Mouse (Mus musculus): ENCODE results near the gene Ank2. TPM values are rescaled to one million over a fixed set of nuclear protein-coding genes. Genes with fewer than 3 reads are reported as not detected.

Gene Ank2
- polyA plus RNA-seq, 1 experiment from 2014 or later: 19.6 TPM

DNA sequence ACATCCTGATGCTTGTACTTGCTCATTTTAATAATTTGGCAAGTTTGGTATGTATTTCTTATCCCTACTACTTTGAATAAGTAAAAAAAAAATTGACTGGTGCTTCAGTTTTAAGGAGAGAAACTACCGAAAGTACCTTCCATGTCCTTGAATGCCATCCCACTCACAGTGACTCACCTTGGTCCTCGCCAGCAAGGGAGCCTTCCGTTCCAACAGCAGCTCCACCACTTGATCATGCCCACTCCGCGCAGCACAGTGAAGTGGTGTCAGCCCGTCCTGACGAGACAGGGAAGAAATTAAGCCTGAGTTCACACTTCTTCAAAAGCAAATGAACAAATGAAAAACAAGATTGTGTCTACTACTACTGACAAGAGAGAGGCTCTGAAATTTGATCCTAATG, 460.6 kb downstream of the Ank2 start:
- H3K27me3 ChIP-seq (ENCODE audit: insufficient read depth, low read length): no peaks in the 10 kb centered on the region
- 72% methylated on average over 7 of the region's 7 CpGs for WGBS
- H3K4me1 ChIP-seq (ENCODE audit: insufficient read depth): no peaks in the 10 kb centered on the region
- H3K4me2 ChIP-seq: no peak overlapping the region
- DNase-seq: no peak
- H3K27ac ChIP-seq (ENCODE audit: low read depth): no peak overlapping the region
- TF ChIP-seq CTCF (IDR thresholded peaks at IDR 0.05; ENCODE audit: low read depth): no peak
- no peak overlapping the region for H3K9ac ChIP-seq
- no peaks in the 10 kb centered on the region for H3K9me3 ChIP-seq (ENCODE audit: low read depth, low read length)
- no peak for ATAC-seq (ENCODE audit: insufficient read depth)
- no peak overlapping the region for H3K4me3 ChIP-seq (ENCODE audit: low read depth, low read length)
- H3K36me3 ChIP-seq (ENCODE audit: insufficient read depth): no peaks in the 10 kb centered on the region

DNA sequence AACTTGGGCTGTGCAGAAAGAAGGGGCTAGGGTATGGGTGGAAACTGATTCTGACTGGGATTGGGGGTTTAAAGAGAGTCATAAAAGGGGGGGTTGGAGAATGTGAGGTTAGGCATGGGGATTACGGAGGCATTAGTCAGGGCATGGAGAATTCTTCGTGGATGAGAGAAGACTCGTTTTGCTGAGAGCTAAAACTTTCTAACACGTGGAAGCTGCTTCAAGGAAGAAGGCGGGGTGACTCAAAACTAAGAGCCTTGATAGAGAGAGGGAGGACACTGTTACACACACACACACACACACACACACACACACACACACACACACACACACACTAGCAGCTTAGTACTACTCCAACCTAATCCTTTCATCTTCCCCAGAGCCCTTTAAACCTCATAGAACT, 463.0 kb downstream of the Ank2 start:
- Histone ChIP-seq H3K9me3 (ENCODE audit: low read depth, low read length) (no peaks in the 10 kb centered on the region), H3K4me2 (no peak overlapping the region), H3K4me1 (ENCODE audit: insufficient read depth) (no peaks in the 10 kb centered on the region), H3K9ac (no peak overlapping the region), H3K36me3 (ENCODE audit: insufficient read depth) (no peaks in the 10 kb centered on the region), H3K4me3 (ENCODE audit: low read depth, low read length) (no peak overlapping the region), H3K27me3 (ENCODE audit: insufficient read depth, low read length) (no peaks in the 10 kb centered on the region), H3K27ac (ENCODE audit: low read depth) (no peak overlapping the region)
- 70% methylated on average over 5 of the region's 5 CpGs for WGBS
- DNase-seq (no peak), ATAC-seq (ENCODE audit: insufficient read depth) (no peak)
- no peak for TF ChIP-seq CTCF (IDR thresholded peaks at IDR 0.05; ENCODE audit: low read depth)

DNA sequence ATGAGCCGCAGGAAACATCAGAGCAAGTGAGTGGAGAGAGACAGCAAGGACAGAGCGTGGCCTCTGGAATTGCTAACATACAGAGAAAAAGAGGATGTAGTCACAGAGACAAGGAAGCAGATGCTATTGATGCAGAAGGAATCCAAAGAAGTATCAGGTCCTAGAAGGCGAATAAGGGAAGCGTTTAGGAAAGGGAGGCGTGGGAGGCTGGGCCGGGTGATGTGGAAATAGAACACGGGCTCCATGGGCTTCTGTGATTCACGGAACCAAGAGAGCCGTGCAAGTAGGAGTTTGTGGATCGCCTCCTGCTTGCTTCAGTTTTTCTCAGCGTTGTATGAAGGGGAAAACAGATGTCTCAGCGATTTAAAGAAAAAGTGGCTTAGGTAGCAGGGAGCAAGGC, 463.6 kb downstream of the Ank2 start:
- Histone ChIP-seq H3K4me3 (ENCODE audit: low read depth, low read length) (no peak overlapping the region), H3K36me3 (ENCODE audit: insufficient read depth) (no peaks in the 10 kb centered on the region), H3K9me3 (ENCODE audit: low read depth, low read length) (no peaks in the 10 kb centered on the region), H3K27me3 (ENCODE audit: insufficient read depth, low read length) (no peaks in the 10 kb centered on the region), H3K9ac (no peak overlapping the region), H3K27ac (ENCODE audit: low read depth) (no peak overlapping the region), H3K4me1 (ENCODE audit: insufficient read depth) (no peaks in the 10 kb centered on the region), H3K4me2 (no peak overlapping the region)
- DNase-seq (no peak), ATAC-seq (ENCODE audit: insufficient read depth) (no peak)
- 88% methylated on average over 12 of the region's 12 CpGs for WGBS
- TF ChIP-seq CTCF (IDR thresholded peaks at IDR 0.05; ENCODE audit: low read depth): no peak

DNA sequence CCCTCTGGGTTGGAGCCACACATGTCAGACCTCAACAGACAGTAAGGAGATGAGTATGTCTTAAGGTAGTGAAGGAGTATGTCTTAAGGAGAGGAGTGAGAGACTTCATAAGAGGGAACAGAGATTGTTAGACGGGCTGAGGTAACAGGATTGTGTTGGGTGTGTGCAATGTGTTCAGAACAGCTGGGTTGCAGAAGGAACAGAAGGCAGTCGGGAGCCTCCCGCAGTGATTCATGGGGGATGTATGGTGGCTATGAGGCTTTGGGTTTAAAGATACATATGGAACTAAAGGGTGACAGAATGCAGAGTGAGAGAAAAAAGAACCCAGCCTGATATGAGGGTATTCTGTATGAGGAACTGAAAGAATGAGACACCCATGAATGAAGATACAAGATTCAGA, 464.2 kb downstream of the Ank2 start:
- H3K27ac ChIP-seq (ENCODE audit: low read depth): no peak overlapping the region
- TF ChIP-seq CTCF (IDR thresholded peaks at IDR 0.05; ENCODE audit: low read depth): no peak
- H3K9me3 ChIP-seq (ENCODE audit: low read depth, low read length): no peaks in the 10 kb centered on the region
- no peak overlapping the region for H3K4me2 ChIP-seq
- H3K36me3 ChIP-seq (ENCODE audit: insufficient read depth): no peaks in the 10 kb centered on the region
- H3K27me3 ChIP-seq (ENCODE audit: insufficient read depth, low read length): no peaks in the 10 kb centered on the region
- DNase-seq (no peak), ATAC-seq (ENCODE audit: insufficient read depth) (no peak)
- 78% methylated on average over 3 of the region's 3 CpGs for WGBS
- no peak overlapping the region for H3K4me3 ChIP-seq (ENCODE audit: low read depth, low read length)
- no peaks in the 10 kb centered on the region for H3K4me1 ChIP-seq (ENCODE audit: insufficient read depth)
- no peak overlapping the region for H3K9ac ChIP-seq

DNA sequence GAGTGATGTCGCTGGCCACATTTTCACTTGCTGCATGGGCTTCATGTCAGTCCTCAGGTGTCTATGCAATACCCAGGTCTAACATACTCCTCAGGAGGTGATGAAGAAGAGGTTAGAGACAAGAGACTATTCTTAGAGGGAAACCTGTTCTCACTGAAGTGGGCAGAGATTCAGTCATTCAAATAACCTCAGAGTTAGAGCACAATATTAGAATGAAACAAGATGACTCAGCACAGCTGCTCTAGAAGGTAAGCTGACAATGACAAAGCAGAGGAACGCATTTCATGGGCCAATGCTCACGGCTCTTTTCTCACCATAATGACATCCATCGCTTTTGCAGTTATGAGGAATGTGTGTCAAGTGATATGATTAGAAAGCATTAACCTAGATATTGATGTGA, 475.2 kb downstream of the Ank2 start:
- Histone ChIP-seq H3K9ac (no peak overlapping the region), H3K4me3 (ENCODE audit: low read depth, low read length) (no peak overlapping the region), H3K36me3 (ENCODE audit: insufficient read depth) (no peaks in the 10 kb centered on the region), H3K27me3 (ENCODE audit: insufficient read depth, low read length) (no peaks in the 10 kb centered on the region), H3K4me1 (ENCODE audit: insufficient read depth) (no peaks in the 10 kb centered on the region), H3K4me2 (no peak overlapping the region), H3K9me3 (ENCODE audit: low read depth, low read length) (no peaks in the 10 kb centered on the region), H3K27ac (ENCODE audit: low read depth) (no peak overlapping the region)
- no peak for TF ChIP-seq CTCF (IDR thresholded peaks at IDR 0.05; ENCODE audit: low read depth)
- 84% methylated on average over 4 of the region's 4 CpGs for WGBS
- ATAC-seq (ENCODE audit: insufficient read depth): no peak
- no peak for DNase-seq

DNA sequence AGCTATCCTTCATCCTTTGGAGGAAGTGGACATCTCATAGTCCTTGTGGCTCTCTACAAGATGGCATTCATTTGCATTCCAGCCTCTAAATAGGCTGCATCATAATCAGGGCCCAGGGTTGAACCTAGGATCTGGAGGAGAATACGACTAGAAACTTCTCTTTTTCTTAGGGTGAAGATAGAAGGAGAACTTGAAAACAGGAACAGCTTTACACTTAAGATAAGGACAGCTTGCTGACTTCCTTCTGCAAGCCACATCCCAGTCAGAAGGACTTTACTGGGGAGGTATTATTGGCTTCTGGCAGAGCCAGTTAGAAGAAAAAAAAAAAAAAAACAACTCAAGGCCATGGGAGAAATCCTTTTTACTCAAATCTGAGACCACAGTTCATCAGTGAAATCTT, 479.0 kb downstream of the Ank2 start:
- DNase-seq: no peak
- no peaks in the 10 kb centered on the region for H3K36me3 ChIP-seq (ENCODE audit: insufficient read depth)
- 70% methylated on average over 1 of the region's 1 CpGs for WGBS
- no peak for TF ChIP-seq CTCF (IDR thresholded peaks at IDR 0.05; ENCODE audit: low read depth)
- H3K27ac ChIP-seq (ENCODE audit: low read depth): no peak overlapping the region
- H3K4me1 ChIP-seq (ENCODE audit: insufficient read depth): no peaks in the 10 kb centered on the region
- no peak overlapping the region for H3K4me2 ChIP-seq
- no peaks in the 10 kb centered on the region for H3K27me3 ChIP-seq (ENCODE audit: insufficient read depth, low read length)
- no peak overlapping the region for H3K4me3 ChIP-seq (ENCODE audit: low read depth, low read length)
- no peak for ATAC-seq (ENCODE audit: insufficient read depth)
- H3K9me3 ChIP-seq (ENCODE audit: low read depth, low read length): no peaks in the 10 kb centered on the region
- H3K9ac ChIP-seq: no peak overlapping the region

DNA sequence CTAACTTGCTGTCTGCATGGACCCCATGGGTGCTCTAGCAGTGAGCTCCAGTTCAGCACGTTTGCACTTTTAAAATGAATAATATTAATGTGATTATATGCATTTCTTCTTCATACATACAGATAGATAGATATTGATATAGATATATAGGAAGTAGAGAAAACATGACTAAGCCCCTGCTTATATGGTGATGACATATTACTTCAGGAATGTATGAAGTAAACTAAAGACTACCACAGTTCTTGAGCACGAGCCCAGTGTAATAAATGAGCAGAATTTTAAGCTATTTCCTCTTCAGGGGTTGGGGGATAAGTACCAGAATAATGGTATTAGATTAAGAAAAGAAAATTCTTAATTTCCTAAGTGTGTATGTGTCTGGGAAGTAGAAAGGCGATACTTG, 479.4 kb downstream of the Ank2 start:
- DNase-seq (no peak), ATAC-seq (ENCODE audit: insufficient read depth) (no peak)
- H3K4me3 ChIP-seq (ENCODE audit: low read depth, low read length): no peak overlapping the region
- no peak overlapping the region for H3K9ac ChIP-seq
- H3K9me3 ChIP-seq (ENCODE audit: low read depth, low read length): no peaks in the 10 kb centered on the region
- H3K4me1 ChIP-seq (ENCODE audit: insufficient read depth): no peaks in the 10 kb centered on the region
- TF ChIP-seq CTCF (IDR thresholded peaks at IDR 0.05; ENCODE audit: low read depth): no peak
- no peaks in the 10 kb centered on the region for H3K36me3 ChIP-seq (ENCODE audit: insufficient read depth)
- no peak overlapping the region for H3K27ac ChIP-seq (ENCODE audit: low read depth)
- no peak overlapping the region for H3K4me2 ChIP-seq
- H3K27me3 ChIP-seq (ENCODE audit: insufficient read depth, low read length): no peaks in the 10 kb centered on the region
- WGBS: 54% methylated on average over 3 of the region's 3 CpGs

DNA sequence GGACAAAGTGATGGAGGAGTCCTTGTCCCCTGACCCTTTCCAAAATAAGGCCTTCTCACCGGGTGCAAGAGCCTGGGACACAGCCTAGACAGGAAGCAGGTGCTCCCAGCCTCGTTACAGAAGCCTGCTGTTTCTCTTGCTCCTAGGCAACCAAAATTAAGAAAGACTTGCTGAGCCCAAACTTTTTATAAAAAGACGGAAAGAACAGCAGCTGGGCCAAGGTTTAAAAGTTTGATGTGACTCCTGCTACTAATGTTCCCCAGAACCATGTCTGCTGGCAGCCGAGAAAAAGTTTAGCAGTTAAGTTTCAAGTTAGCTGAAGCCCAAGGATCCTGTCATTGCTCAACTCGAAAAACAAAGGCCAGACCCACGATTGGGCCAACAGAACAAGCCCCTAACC, 480.0 kb downstream of the Ank2 start:
- TF ChIP-seq CTCF (IDR thresholded peaks at IDR 0.05; ENCODE audit: low read depth): no peak
- ATAC-seq (ENCODE audit: insufficient read depth) (no peak), DNase-seq (no peak)
- H3K27me3 ChIP-seq (ENCODE audit: insufficient read depth, low read length): no peaks in the 10 kb centered on the region
- H3K4me3 ChIP-seq (ENCODE audit: low read depth, low read length): no peak overlapping the region
- H3K36me3 ChIP-seq (ENCODE audit: insufficient read depth): no peaks in the 10 kb centered on the region
- no peaks in the 10 kb centered on the region for H3K4me1 ChIP-seq (ENCODE audit: insufficient read depth)
- 50% methylated on average over 6 of the region's 6 CpGs for WGBS
- no peak overlapping the region for H3K4me2 ChIP-seq
- H3K9me3 ChIP-seq (ENCODE audit: low read depth, low read length): no peaks in the 10 kb centered on the region
- no peak overlapping the region for H3K27ac ChIP-seq (ENCODE audit: low read depth)
- no peak overlapping the region for H3K9ac ChIP-seq
